Mouse (Mus musculus): ENCODE results near the gene Ephb1. TPM values are rescaled to one million over a fixed set of nuclear protein-coding genes. Genes with fewer than 3 reads are reported as not detected.

Gene Ephb1
- polyA plus RNA-seq, 1 experiment from 2014 or later: 9.1 TPM

DNA sequence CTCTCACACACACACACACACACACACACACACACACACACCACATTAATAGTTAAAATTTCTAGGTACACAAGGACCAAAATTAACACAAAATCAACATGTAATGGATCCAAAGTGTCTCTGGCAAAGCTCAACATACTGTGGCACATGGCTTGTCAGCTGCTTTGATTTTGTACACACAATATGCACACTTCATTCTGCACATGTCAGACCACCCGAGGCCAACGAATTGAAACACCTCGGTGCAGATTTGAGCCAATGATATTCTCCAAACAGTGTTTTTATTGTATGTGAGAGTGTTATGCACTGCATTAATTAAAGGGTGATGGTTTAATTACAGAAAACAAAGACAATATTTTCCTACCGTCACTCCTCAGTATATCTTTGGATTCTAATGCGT lies 152.6 kb downstream of the Ephb1 start:
- WGBS: 92% methylated on average over 5 of the region's 5 CpGs
- no peaks in the 10 kb centered on the region for H3K36me3 ChIP-seq (replicated peaks)
- no peak for DNase-seq (ENCODE audit: extremely low spot score, low spot score)
- H3K9me3 ChIP-seq: no peaks in the 10 kb centered on the region
- H3K27ac ChIP-seq: no peak overlapping the region
- peaks cover 89% of the 10 kb centered on the region for H3K27me3 ChIP-seq (ENCODE audit: poor library complexity, severe bottlenecking)
- H3K4me1 ChIP-seq: peaks cover 22% of the 10 kb centered on the region
- no peak overlapping the region for H3K4me3 ChIP-seq

GRCm38 (mm10) chr9:102196856-102197255 lies 157.6 kb downstream of the Ephb1 start:
- 91% methylated on average over 6 of the region's 6 CpGs for WGBS
- DNase-seq (ENCODE audit: extremely low spot score, low spot score): no peak
- Histone ChIP-seq H3K4me3 (no peak overlapping the region), H3K27ac (no peak overlapping the region), H3K4me1 (peaks cover 56% of the 10 kb centered on the region), H3K9me3 (no peaks in the 10 kb centered on the region), H3K36me3 (replicated peaks) (peaks cover 9% of the 10 kb centered on the region), H3K27me3 (ENCODE audit: poor library complexity, severe bottlenecking) (peaks cover 69% of the 10 kb centered on the region)

DNA sequence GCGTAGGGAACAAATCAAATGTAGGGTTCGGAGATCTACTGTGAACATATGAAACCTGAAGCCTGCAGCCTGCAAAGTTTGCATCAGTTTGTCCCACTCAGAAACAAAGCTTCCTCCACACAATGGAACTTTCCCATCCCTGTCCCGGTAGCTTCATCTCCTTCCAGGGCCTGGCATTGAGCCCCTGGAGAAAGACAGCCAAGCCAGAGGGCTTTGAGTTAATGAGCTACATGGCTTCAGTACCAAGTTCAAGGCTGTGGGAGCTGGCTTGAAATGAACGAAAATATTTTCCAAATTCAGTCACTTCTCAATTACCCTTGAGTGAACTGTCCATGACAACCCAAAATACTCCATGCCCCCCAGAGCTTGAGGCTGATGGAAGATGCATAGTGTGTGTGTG lies 160.4 kb downstream of the Ephb1 start:
- Histone ChIP-seq H3K4me3 (no peak overlapping the region), H3K4me1 (peaks cover 79% of the 10 kb centered on the region), H3K36me3 (replicated peaks) (peaks cover 9% of the 10 kb centered on the region), H3K27ac (peak overlapping the region; percentile 87), H3K27me3 (ENCODE audit: poor library complexity, severe bottlenecking) (peaks cover 76% of the 10 kb centered on the region), H3K9me3 (no peaks in the 10 kb centered on the region)
- no peak for DNase-seq (ENCODE audit: extremely low spot score, low spot score)
- 77% methylated on average over 4 of the region's 4 CpGs for WGBS

- peak overlapping the region; percentile 87 for H3K27ac ChIP-seq
- H3K4me1 ChIP-seq: peaks cover 71% of the 10 kb centered on the region
- peaks cover 76% of the 10 kb centered on the region for H3K27me3 ChIP-seq (ENCODE audit: poor library complexity, severe bottlenecking)
- peak; percentile 72 for DNase-seq (ENCODE audit: extremely low spot score, low spot score)
- peaks cover 9% of the 10 kb centered on the region for H3K36me3 ChIP-seq (replicated peaks)
- peak overlapping the region; percentile 23; the same call in 1 of the 2 replicates for H3K4me3 ChIP-seq
- WGBS: 33% methylated on average over 13 of the region's 13 CpGs
- no peaks in the 10 kb centered on the region for H3K9me3 ChIP-seq
Measured at GRCm38 (mm10) chr9:102192724-102193685, 161.5 kb downstream of the Ephb1 start.

GRCm38 (mm10) chr9:102190058-102190457 lies 164.4 kb downstream of the Ephb1 start:
- H3K27me3 ChIP-seq (ENCODE audit: poor library complexity, severe bottlenecking): peaks cover 76% of the 10 kb centered on the region
- peaks cover 56% of the 10 kb centered on the region for H3K4me1 ChIP-seq
- H3K27ac ChIP-seq: no peak overlapping the region
- H3K9me3 ChIP-seq: no peaks in the 10 kb centered on the region
- H3K4me3 ChIP-seq: no peak overlapping the region
- 90% methylated on average over 9 of the region's 9 CpGs for WGBS
- peaks cover 6% of the 10 kb centered on the region for H3K36me3 ChIP-seq (replicated peaks)
- DNase-seq (ENCODE audit: extremely low spot score, low spot score): no peak

GRCm38 (mm10) chr9:102189406-102189805 lies 165.1 kb downstream of the Ephb1 start:
- Histone ChIP-seq H3K4me1 (peaks cover 56% of the 10 kb centered on the region), H3K27me3 (ENCODE audit: poor library complexity, severe bottlenecking) (peaks cover 76% of the 10 kb centered on the region), H3K4me3 (no peak overlapping the region), H3K36me3 (replicated peaks) (peaks cover under 1% of the 10 kb centered on the region; the same call in 1 of the 2 replicates), H3K9me3 (no peaks in the 10 kb centered on the region), H3K27ac (no peak overlapping the region)
- DNase-seq (ENCODE audit: extremely low spot score, low spot score): no peak
- WGBS: 82% methylated on average over 11 of the region's 11 CpGs

GRCm38 (mm10) chr9:102183663-102184274 lies 170.7 kb downstream of the Ephb1 start:
- no peak for DNase-seq (ENCODE audit: extremely low spot score, low spot score)
- Histone ChIP-seq H3K9me3 (no peaks in the 10 kb centered on the region), H3K27ac (no peak overlapping the region), H3K36me3 (replicated peaks) (no peaks in the 10 kb centered on the region; the same call in 1 of the 2 replicates), H3K27me3 (ENCODE audit: poor library complexity, severe bottlenecking) (peaks cover 91% of the 10 kb centered on the region), H3K4me1 (peaks cover 53% of the 10 kb centered on the region), H3K4me3 (no peak overlapping the region)
- 87% methylated on average over 22 of the region's 22 CpGs for WGBS

DNA sequence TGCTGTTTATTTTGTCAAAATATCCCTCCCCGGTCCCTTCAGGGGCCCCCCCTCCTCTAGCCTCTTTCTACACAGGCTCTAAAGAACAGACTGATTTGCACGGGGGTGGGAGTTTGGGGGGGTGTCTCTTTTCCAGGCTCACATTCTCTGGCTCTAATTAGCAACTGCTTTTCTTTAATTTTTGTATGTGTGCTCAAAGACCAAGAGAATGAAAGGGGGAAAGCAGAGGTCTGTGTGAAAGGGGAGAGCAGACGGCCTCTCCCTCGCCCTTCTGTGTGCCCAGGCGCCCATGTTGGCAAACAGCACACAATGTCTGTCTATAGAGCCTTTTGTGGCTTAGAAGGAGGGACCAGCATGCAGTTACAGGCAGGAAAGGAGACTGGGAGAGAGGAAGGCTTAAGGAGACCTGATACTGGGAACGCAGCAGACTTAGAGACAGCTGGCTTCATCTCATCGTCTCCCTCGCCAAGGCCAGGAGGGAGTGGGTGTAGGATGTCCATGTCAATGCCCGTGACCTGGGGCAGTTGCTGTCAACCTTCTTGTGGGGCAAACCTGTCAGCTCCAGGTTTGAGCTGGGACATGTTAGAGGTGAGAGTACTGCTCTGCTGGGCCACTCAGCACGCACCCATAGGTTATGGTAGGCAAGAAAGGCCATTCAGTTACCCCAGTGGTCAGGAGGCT lies 172.5 kb downstream of the Ephb1 start:
- Histone ChIP-seq H3K27ac (peak overlapping the region; percentile 70), H3K36me3 (replicated peaks) (no peaks in the 10 kb centered on the region), H3K9me3 (no peaks in the 10 kb centered on the region), H3K4me3 (peak overlapping the region; percentile 10; the same call in 1 of the 2 replicates), H3K4me1 (peaks cover 61% of the 10 kb centered on the region), H3K27me3 (ENCODE audit: poor library complexity, severe bottlenecking) (peaks cover 91% of the 10 kb centered on the region)
- DNase-seq (ENCODE audit: extremely low spot score, low spot score): peak; percentile 43
- WGBS: 37% methylated on average over 10 of the region's 10 CpGs

- no peaks in the 10 kb centered on the region for H3K9me3 ChIP-seq
- 39% methylated on average over 3 of the region's 3 CpGs for WGBS
- H3K4me3 ChIP-seq: no peak overlapping the region; the same call in 1 of the 2 replicates
- peaks cover 61% of the 10 kb centered on the region for H3K4me1 ChIP-seq
- H3K27ac ChIP-seq: peak overlapping the region; percentile 70
- no peaks in the 10 kb centered on the region for H3K36me3 ChIP-seq (replicated peaks)
- H3K27me3 ChIP-seq (ENCODE audit: poor library complexity, severe bottlenecking): peaks cover 89% of the 10 kb centered on the region
- no peak for DNase-seq (ENCODE audit: extremely low spot score, low spot score)
Measured at GRCm38 (mm10) chr9:102181276-102181675, 173.2 kb downstream of the Ephb1 start.

DNA sequence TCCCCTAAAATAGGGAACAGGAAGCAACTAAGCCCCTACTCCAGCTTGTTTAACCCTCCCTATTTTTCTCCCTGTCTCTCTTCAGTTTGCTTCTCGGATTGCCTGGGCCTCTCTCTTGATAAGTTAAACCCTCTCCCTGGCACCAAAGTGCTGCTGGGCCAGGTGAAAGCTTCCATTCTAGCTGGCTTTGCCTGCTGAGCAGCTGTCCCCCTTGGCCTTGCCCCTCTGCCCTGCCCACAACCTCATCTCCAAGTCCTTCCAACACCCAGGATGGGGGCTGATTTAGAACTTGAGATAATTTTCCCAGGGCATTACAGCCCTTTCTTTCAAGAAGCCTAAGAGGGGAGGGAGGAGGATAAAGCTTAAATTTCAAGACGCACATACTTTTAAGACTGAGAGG lies 174.0 kb downstream of the Ephb1 start:
- Histone ChIP-seq H3K9me3 (no peaks in the 10 kb centered on the region), H3K4me1 (peaks cover 61% of the 10 kb centered on the region), H3K36me3 (replicated peaks) (no peaks in the 10 kb centered on the region), H3K27me3 (ENCODE audit: poor library complexity, severe bottlenecking) (peaks cover 88% of the 10 kb centered on the region), H3K27ac (peak overlapping the region; percentile 70), H3K4me3 (no peak overlapping the region)
- WGBS: 25% methylated on average over 2 of the region's 2 CpGs
- no peak for DNase-seq (ENCODE audit: extremely low spot score, low spot score)

GRCm38 (mm10) chr9:102180070-102180469 lies 174.4 kb downstream of the Ephb1 start:
- Histone ChIP-seq H3K4me3 (no peak overlapping the region), H3K36me3 (replicated peaks) (no peaks in the 10 kb centered on the region), H3K27ac (peak overlapping the region; percentile 70; the same call in 1 of the 2 replicates), H3K27me3 (ENCODE audit: poor library complexity, severe bottlenecking) (peaks cover 88% of the 10 kb centered on the region), H3K9me3 (no peaks in the 10 kb centered on the region), H3K4me1 (peaks cover 61% of the 10 kb centered on the region)
- DNase-seq (ENCODE audit: extremely low spot score, low spot score): no peak
- 73% methylated on average over 2 of the region's 2 CpGs for WGBS

DNA sequence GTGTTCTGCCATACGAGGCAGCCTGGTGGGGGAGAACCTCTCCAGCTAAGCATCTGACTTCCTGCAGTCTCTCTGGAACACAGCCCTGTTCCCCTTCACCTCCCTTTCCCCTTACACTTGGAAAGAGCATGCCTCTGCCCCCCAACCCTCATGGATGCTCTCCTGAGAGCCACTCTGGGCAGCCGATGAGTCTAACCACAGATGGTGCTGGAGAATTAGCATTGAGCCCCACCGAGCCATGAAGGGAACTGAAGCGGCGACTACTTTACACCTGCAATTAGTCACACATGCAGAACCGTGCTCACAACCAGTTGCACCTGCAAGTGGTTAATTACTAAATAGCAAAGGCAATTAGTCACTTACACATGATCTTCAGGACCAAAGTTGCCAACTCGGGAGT lies 184.8 kb downstream of the Ephb1 start:
- Histone ChIP-seq H3K9me3 (no peaks in the 10 kb centered on the region), H3K4me3 (no peak overlapping the region), H3K27ac (no peak overlapping the region), H3K27me3 (ENCODE audit: poor library complexity, severe bottlenecking) (peaks cover 12% of the 10 kb centered on the region), H3K36me3 (replicated peaks) (no peaks in the 10 kb centered on the region), H3K4me1 (peaks cover 12% of the 10 kb centered on the region)
- 86% methylated on average over 7 of the region's 7 CpGs for WGBS
- DNase-seq (ENCODE audit: extremely low spot score, low spot score): no peak

All from forebrain, embryonic 10.5 days (tissue).